Mouse (Mus musculus) liver, embryonic 14.5 days (tissue): ENCODE data around the gene Tnfrsf19. TPM values are rescaled to one million over a fixed set of nuclear protein-coding genes. Genes with fewer than 3 reads are reported as not detected.

ENCODE experiments used
- ATAC-seq: fragments of 200-750 bp; cut with Nextera tagmentation; 2 replicates; pipeline ENCODE4 v1.8.0; 2017; ENCODE audit warnings: moderate number of reproducible peaks, mild to moderate bottlenecking, moderate library complexity; ENCODE audit not compliant: insufficient read depth
- DNase-seq, 3 experiments: peaks; one replicate each; pipeline ENCODE4 v3.0.0-alpha.2; 2012 to 2013; ENCODE audit warnings: low read depth in 3 of 3, low spot score in 3 of 3
- H3K27ac ChIP-seq: fragments of 300-500 bp; sonication (generic); 2 replicates; pipeline ENCODE4 v1.5.1; 2014; ENCODE audit warnings: moderate library complexity, mild to moderate bottlenecking, control low read depth, inconsistent platforms
- H3K27me3 ChIP-seq: fragments of 300-500 bp; sonication (generic); 2 replicates; pipeline ENCODE4 v1.6.1; 2014; ENCODE audit warnings: mild to moderate bottlenecking, low read length, moderate library complexity; ENCODE audit not compliant: control insufficient read depth, insufficient read depth
- H3K36me3 ChIP-seq: fragments of 300-500 bp; sonication (generic); replicated peaks from 2 replicates; pipeline ENCODE4 v1.6.1; 2014; ENCODE audit warnings: low read depth; ENCODE audit not compliant: control insufficient read depth, insufficient read depth
- H3K4me1 ChIP-seq, 2 experiments: fragments of 200-500 bp in 1 of 2; fragments of 300-500 bp in 1 of 2; sonication (generic) in 1 of 2; replicated peaks; 2 replicates each; pipeline ENCODE4 v1.6.1; 2012 to 2014; ENCODE audit warnings: antibody characterized with exemption in 1 of 2, inconsistent platforms in 1 of 2, low read length in 1 of 2; ENCODE audit not compliant: control insufficient read depth in 2 of 2, insufficient read depth in 2 of 2
- H3K4me2 ChIP-seq: fragments of 300-500 bp; sonication (generic); 2 replicates; pipeline ENCODE4 v1.6.1; 2014; ENCODE audit warnings: low read depth, mild to moderate bottlenecking, control low read depth, moderate library complexity
- H3K4me3 ChIP-seq, 2 experiments: fragments of 200-500 bp in 1 of 2; fragments of 300-500 bp in 1 of 2; sonication (generic) in 1 of 2; 2 replicates each; pipeline ENCODE4 v1.5.1; 2012 to 2014; ENCODE audit warnings: low read depth in 2 of 2, low read length in 2 of 2, mild to moderate bottlenecking in 2 of 2, control low read depth in 1 of 2, inconsistent platforms in 1 of 2, moderate library complexity in 1 of 2; ENCODE audit not compliant: insufficient read depth in 1 of 2
- H3K9ac ChIP-seq: fragments of 300-500 bp; sonication (generic); replicated peaks from 2 replicates; pipeline ENCODE4 v1.6.1; 2014; ENCODE audit warnings: mild to moderate bottlenecking, control low read depth, moderate library complexity
- H3K9me3 ChIP-seq: fragments of 300-500 bp; sonication (generic); 2 replicates; pipeline ENCODE4 v1.6.1; 2016; ENCODE audit warnings: low read length, mixed read lengths; ENCODE audit not compliant: control insufficient read depth
- CTCF ChIP-seq: IDR thresholded peaks from 2 replicates; pipeline ENCODE4 v1.5.1; 2016; ENCODE audit warnings: antibody characterized with exemption, low read depth, control low read depth
- EP300 ChIP-seq: IDR thresholded peaks from 2 replicates; pipeline ENCODE4 v1.6.1; 2016; ENCODE audit warnings: antibody characterized with exemption, low read depth
- WGBS: fragments of 180-500 bp; shearing (Covaris S2); extraction: QIAGEN DNeasy Blood & Tissue Kit; methylation state at CpG from one replicate; pipeline ENCODE4 v1.1.7; 2014; ENCODE audit not compliant: insufficient replicate concordance; 5-methylcytosine and 5-hydroxymethylcytosine counted together
- polyA plus RNA-seq, 2 experiments: library from polyadenylated mRNA; depleted of rRNA in 1 of 2; stranded (reverse) in 1 of 2; unstranded in 1 of 2; fragments of >200 nt; fragmentation: Nextera tagmentation in 1 of 2; extraction: Ambion mirVana in 1 of 2; gene quantifications; 2 replicates each; pipeline versions ENCODE4 v1.2.1 to v1.2.3; 2012 to 2014

Tnfrsf19 gene
- polyA plus RNA-seq, 2 experiments: 2.3 to 3.6 TPM

GRCm38 (mm10) chr14:61024006-61024405, 22.3 kb downstream of the Tnfrsf19 start:
- Histone ChIP-seq H3K9ac (no peak overlapping the region), H3K4me1 (no peaks in the 10 kb centered on the region), H3K27ac (no peak overlapping the region), H3K36me3 (no peaks in the 10 kb centered on the region), H3K27me3 (no peaks in the 10 kb centered on the region), H3K4me2 (no peak overlapping the region), H3K9me3 (no peaks in the 10 kb centered on the region), H3K4me3 (no peak overlapping the region)
- ATAC-seq (no peak), DNase-seq (peak in 1 of 3 experiments; percentile 22)
- TF ChIP-seq CTCF: no peak
- TF ChIP-seq EP300: no peak
- WGBS: 76% methylated on average over 7 of the region's 7 CpGs

GRCm38 (mm10) chr14:61022383-61022782, 23.9 kb downstream of the Tnfrsf19 start:
- TF ChIP-seq EP300 (no peak), CTCF (no peak)
- no peak overlapping the region for H3K4me3 ChIP-seq
- no peaks in the 10 kb centered on the region for H3K27me3 ChIP-seq
- WGBS: 57% methylated on average over 1 of the region's 1 CpGs
- H3K9me3 ChIP-seq: no peaks in the 10 kb centered on the region
- no peak overlapping the region for H3K27ac ChIP-seq
- no peak for ATAC-seq
- no peak overlapping the region for H3K9ac ChIP-seq
- H3K4me2 ChIP-seq: no peak overlapping the region
- no peak for DNase-seq
- H3K4me1 ChIP-seq: no peaks in the 10 kb centered on the region
- H3K36me3 ChIP-seq: no peaks in the 10 kb centered on the region

- Histone ChIP-seq H3K27ac (no peak overlapping the region), H3K36me3 (no peaks in the 10 kb centered on the region), H3K27me3 (no peaks in the 10 kb centered on the region), H3K9me3 (no peaks in the 10 kb centered on the region), H3K4me1 (no peaks in the 10 kb centered on the region), H3K4me3 (no peak overlapping the region), H3K9ac (no peak overlapping the region), H3K4me2 (no peak overlapping the region)
- no peak for ATAC-seq
- 33% methylated on average over 2 of the region's 2 CpGs for whole genome bisulfite sequencing
- no peak for DNase-seq
- TF ChIP-seq EP300 (no peak), CTCF (no peak)
These were observed 25.3 kb downstream of the Tnfrsf19 start for GRCm38 (mm10) chr14:61020968-61021367.

GRCm38 (mm10) chr14:61019880-61020279, 26.4 kb downstream of the Tnfrsf19 start:
- no peaks in the 10 kb centered on the region for H3K36me3 ChIP-seq
- no peaks in the 10 kb centered on the region for H3K27me3 ChIP-seq
- no peaks in the 10 kb centered on the region for H3K9me3 ChIP-seq
- H3K27ac ChIP-seq: no peak overlapping the region
- WGBS: 53% methylated on average over 1 of the region's 1 CpGs
- no peak for DNase-seq
- TF ChIP-seq EP300: no peak
- TF ChIP-seq CTCF: no peak
- H3K4me3 ChIP-seq: no peak overlapping the region
- no peak overlapping the region for H3K4me2 ChIP-seq
- ATAC-seq: no peak
- H3K9ac ChIP-seq: no peak overlapping the region
- H3K4me1 ChIP-seq: no peaks in the 10 kb centered on the region

GRCm38 (mm10) chr14:61014544-61014943, 31.7 kb downstream of the Tnfrsf19 start:
- Histone ChIP-seq H3K9ac (no peak overlapping the region), H3K36me3 (no peaks in the 10 kb centered on the region), H3K27ac (no peak overlapping the region), H3K4me1 (no peaks in the 10 kb centered on the region), H3K4me2 (no peak overlapping the region), H3K4me3 (no peak overlapping the region), H3K27me3 (no peaks in the 10 kb centered on the region), H3K9me3 (no peaks in the 10 kb centered on the region)
- no peak for DNase-seq
- 80% methylated on average over 15 of the region's 15 CpGs for WGBS
- TF ChIP-seq EP300: no peak
- TF ChIP-seq CTCF: no peak
- no peak for ATAC-seq
